Comparison of ENCODE assay signal across 21 mouse cellular contexts in the genomic region with DNA sequence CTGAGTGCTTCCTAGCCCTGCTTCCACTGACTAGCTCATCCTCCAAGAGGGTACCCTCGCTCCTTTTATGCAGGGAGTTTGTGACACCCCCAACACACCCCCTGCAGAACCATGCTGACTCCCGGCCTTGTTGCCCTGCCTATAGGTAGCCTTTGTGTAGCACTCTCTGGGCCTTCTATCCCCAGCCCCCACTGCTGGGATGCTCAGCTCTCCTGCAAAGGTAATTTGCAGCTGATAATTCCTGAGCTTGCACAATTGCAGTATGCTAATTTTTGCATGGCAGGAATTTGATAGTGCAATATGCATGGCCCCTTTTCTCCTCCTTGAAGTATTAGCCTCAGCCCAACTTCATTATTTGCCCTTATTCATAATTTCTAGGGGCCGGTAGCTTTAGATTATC. TPM values are rescaled to one million over a fixed set of nuclear protein-coding genes. Genes with fewer than 3 reads are reported as not detected.
DNase-seq lines count a peak whose midpoint lies in the region; ATAC-seq lines count a peak whose summit lies in the region.
"Had no signal": no experiment of that assay in that cellular context is flagged by ENCODE, and none has a peak within 500 bp of the region (broad histone marks: within the 10 kb centered on the region; RNA-seq: fewer than 3 reads in every experiment).

No protein-coding gene starts in this region.

- no peaks in the 10 kb centered on the region for H3K9me3 ChIP-seq in embryonic facial prominence, embryonic 11.5 days (replicated peaks; ENCODE audit: control insufficient read depth, low read length)
- H3K9me3 ChIP-seq in forebrain, embryonic 13.5 days (replicated peaks) = no peaks in the 10 kb centered on the region
- no peaks in the 10 kb centered on the region for H3K9me3 ChIP-seq in limb, embryonic 10.5 days (replicated peaks)
- no peaks in the 10 kb centered on the region for H3K9me3 ChIP-seq in midbrain, embryonic 16.5 days (replicated peaks; ENCODE audit: control insufficient read depth, low read length, poor library complexity, severe bottlenecking)
- H3K9me3 ChIP-seq: limb, embryonic 15.5 days; megakaryocyte, embryonic 14.5 days had no signal

- intact Hi-C loops in left cerebral cortex, postnatal 4 days (cut with DNase I) = no loop called here

- no peak overlapping the region; the same call in 1 of the 2 replicates for H3K27ac ChIP-seq in embryonic facial prominence, embryonic 11.5 days (replicated peaks; ENCODE audit: low read depth, low read length)
- peak overlapping the region; percentile 60 for H3K27ac ChIP-seq in forebrain, embryonic 13.5 days
- H3K27ac ChIP-seq in limb, embryonic 10.5 days = peak overlapping the region; percentile 70
- H3K27ac ChIP-seq in midbrain, embryonic 16.5 days (ENCODE audit: low read length) = peak overlapping the region; percentile 68
- H3K27ac ChIP-seq: limb, embryonic 15.5 days had no signal

- no peaks in the 10 kb centered on the region for H3K27me3 ChIP-seq in embryonic facial prominence, embryonic 11.5 days (ENCODE audit: control insufficient read depth, insufficient read depth, low read length)
- no peaks in the 10 kb centered on the region for H3K27me3 ChIP-seq in forebrain, embryonic 13.5 days
- no peaks in the 10 kb centered on the region for H3K27me3 ChIP-seq in limb, embryonic 10.5 days (ENCODE audit: low read depth, poor library complexity, severe bottlenecking)
- no peaks in the 10 kb centered on the region for H3K27me3 ChIP-seq in midbrain, embryonic 16.5 days (ENCODE audit: control insufficient read depth, insufficient read depth, low read depth, low read length)
- H3K27me3 ChIP-seq: limb, embryonic 15.5 days; megakaryocyte, embryonic 14.5 days had no signal

- H3K9ac ChIP-seq in embryonic facial prominence, embryonic 11.5 days (replicated peaks; ENCODE audit: low read length) = no peak overlapping the region; the same call in 1 of the 2 replicates
- H3K9ac ChIP-seq in forebrain, embryonic 13.5 days = peak overlapping the region; percentile 17; the same call in 1 of the 2 replicates
- no peak overlapping the region for H3K9ac ChIP-seq in midbrain, embryonic 16.5 days (ENCODE audit: low read depth, low read length)
- H3K9ac ChIP-seq: limb, embryonic 15.5 days had no signal

- no peak for DNase-seq in embryonic facial prominence, embryonic 11.5 days (ENCODE audit: low spot score)
- no peak for DNase-seq in limb, embryonic 10.5 days (ENCODE audit: low spot score)
- DNase-seq in MN1 (ENCODE audit: low spot score) = no peak
- no peak for DNase-seq in embryo, embryonic 10 days (ENCODE audit: low spot score)
- DNase-seq in left cerebral cortex, postnatal 4 days = no peak
- DNase-seq: cerebellum, adult 11 months; cerebellum, postnatal 36 days; heart, adult 11 months; kidney, postnatal 25 days; lung, adult 18-20 months had no signal

- no peaks in the 10 kb centered on the region; the same call in 1 of the 2 replicates for H3K4me1 ChIP-seq in embryonic facial prominence, embryonic 11.5 days (ENCODE audit: control insufficient read depth, insufficient read depth, low read length)
- peaks cover 64% of the 10 kb centered on the region for H3K4me1 ChIP-seq in forebrain, embryonic 13.5 days
- H3K4me1 ChIP-seq in limb, embryonic 10.5 days = peaks cover 64% of the 10 kb centered on the region
- peaks cover 35% of the 10 kb centered on the region for H3K4me1 ChIP-seq in midbrain, embryonic 16.5 days (ENCODE audit: control insufficient read depth, insufficient read depth, low read length)

- 35% methylated on average over 3 of the region's 3 CpGs for WGBS in embryonic facial prominence, embryonic 11.5 days
- WGBS in forebrain, embryonic 13.5 days = 27% methylated on average over 3 of the region's 3 CpGs
- 42% methylated on average over 3 of the region's 3 CpGs for WGBS in limb, embryonic 10.5 days
- 28% methylated on average over 3 of the region's 3 CpGs for WGBS in midbrain, embryonic 16.5 days

- 0 out of 2 replicates have a peak, but pooled peaks have one; percentile 25 for ATAC-seq in embryonic facial prominence, embryonic 11.5 days (replicated peaks; ENCODE audit: insufficient number of reproducible peaks, low FRiP score, low TSS enrichment, low read depth)
- ATAC-seq in forebrain, embryonic 13.5 days = peak; percentile 31; the same call in 1 of the 2 replicates
- ATAC-seq in midbrain, embryonic 16.5 days = peak; percentile 47
- ATAC-seq: activated CD4-positive, CD25-positive, alpha-beta regulatory T cell, adult 4 months; CD4-positive, CD25-positive, alpha-beta regulatory T cell, adult 4 months; intestine, embryonic 16.5 days had no signal

- no peak overlapping the region for H3K4me2 ChIP-seq in embryonic facial prominence, embryonic 11.5 days (ENCODE audit: low read depth, low read length)
- no peak overlapping the region for H3K4me2 ChIP-seq in forebrain, embryonic 13.5 days
- no peak overlapping the region for H3K4me2 ChIP-seq in midbrain, embryonic 16.5 days (ENCODE audit: low read length)
- H3K4me2 ChIP-seq: limb, embryonic 15.5 days had no signal

- no peaks in the 10 kb centered on the region; the same call in 1 of the 2 replicates for H3K36me3 ChIP-seq in embryonic facial prominence, embryonic 11.5 days (replicated peaks; ENCODE audit: control insufficient read depth, insufficient read depth, low read depth, low read length)
- H3K36me3 ChIP-seq in forebrain, embryonic 13.5 days (ENCODE audit: poor library complexity, severe bottlenecking) = peaks cover 36% of the 10 kb centered on the region
- H3K36me3 ChIP-seq in limb, embryonic 10.5 days = peaks cover 62% of the 10 kb centered on the region
- peaks cover 4% of the 10 kb centered on the region; the same call in 1 of the 2 replicates for H3K36me3 ChIP-seq in midbrain, embryonic 16.5 days (ENCODE audit: control insufficient read depth, insufficient read depth, low read length)

- no peak overlapping the region for H3K4me3 ChIP-seq in embryonic facial prominence, embryonic 11.5 days (ENCODE audit: low read depth, low read length)
- no peak overlapping the region for H3K4me3 ChIP-seq in forebrain, embryonic 13.5 days
- H3K4me3 ChIP-seq in limb, embryonic 10.5 days = no peak overlapping the region
- no peak overlapping the region for H3K4me3 ChIP-seq in midbrain, embryonic 16.5 days (ENCODE audit: low read depth, low read length)
- H3K4me3 ChIP-seq: limb, embryonic 15.5 days; megakaryocyte, embryonic 14.5 days had no signal

RNA-seq across cellular contexts. Expression of a gene that starts 38.2 kb away (rescaled TPM):
- polyA plus RNA-seq in embryonic facial prominence, embryonic 11.5 days (2014; fragmentation: Nextera tagmentation; extraction: Ambion mirVana) = 11.2 and 14.6 TPM in 2 replicates
- 9.0 and 11.4 TPM in 2 replicates for polyA plus RNA-seq in forebrain, embryonic 13.5 days (2015; fragmentation: Nextera tagmentation; extraction: Ambion mirVana)
- 7.6 and 9.0 TPM in 2 replicates for polyA plus RNA-seq in limb, embryonic 10.5 days (2016; fragmentation: Nextera tagmentation; extraction: Ambion mirVana)
- polyA plus RNA-seq in midbrain, embryonic 16.5 days (2015; fragmentation: Nextera tagmentation; extraction: Ambion mirVana) = 14.4 and 15.9 TPM in 2 replicates
- 10 to 100 TPM; 84.7 to 94.7 TPM for total RNA-seq in left cerebral cortex, postnatal 4 days (2021)

RNA-seq across cellular contexts. Expression of a gene that starts 56.3 kb away (rescaled TPM):
- polyA plus RNA-seq in embryonic facial prominence, embryonic 11.5 days (2014; fragmentation: Nextera tagmentation; extraction: Ambion mirVana) = not detected in 2 replicates
- polyA plus RNA-seq in forebrain, embryonic 13.5 days (2015; fragmentation: Nextera tagmentation; extraction: Ambion mirVana) = not detected in 2 replicates
- not detected in 2 replicates for polyA plus RNA-seq in limb, embryonic 10.5 days (2016; fragmentation: Nextera tagmentation; extraction: Ambion mirVana)
- polyA plus RNA-seq in midbrain, embryonic 16.5 days (2015; fragmentation: Nextera tagmentation; extraction: Ambion mirVana) = not detected in 2 replicates
- total RNA-seq in left cerebral cortex, postnatal 4 days (2021) = not detected
- total RNA-seq: adrenal gland, postnatal 4 days; layer of hippocampus, postnatal 25 days; neutrophil, adult 5-6 weeks had no signal
- polyA plus RNA-seq: activated CD4-positive, CD25-positive, alpha-beta regulatory T cell, adult 4 months; CD4-positive, CD25-positive, alpha-beta regulatory T cell, adult 4 months; heart, embryonic 16.5 days; intestine, embryonic 16.5 days; limb, embryonic 15.5 days had no signal
